Comparison of ENCODE assay signal across 20 mouse cellular contexts in genomic region chr10:20595107-20595810, GRCm38 (mm10).
DNase-seq lines count a peak whose midpoint lies in the region; ATAC-seq lines count a peak whose summit lies in the region.
"Had no signal": no experiment of that assay in that cellular context is flagged by ENCODE, and none has a peak within 500 bp of the region (broad histone marks: within the 10 kb centered on the region; RNA-seq: fewer than 3 reads in every experiment).

No protein-coding gene starts in this region.

- H3K36me3 ChIP-seq in midbrain, embryonic 15.5 days (replicated peaks) = no peaks in the 10 kb centered on the region
- H3K36me3 ChIP-seq: intestine, embryonic 15.5 days; limb, embryonic 13.5 days; lung, embryonic 15.5 days; midbrain, embryonic 12.5 days had no signal

- H3K4me1 ChIP-seq in midbrain, embryonic 15.5 days = no peaks in the 10 kb centered on the region
- H3K4me1 ChIP-seq: forebrain, embryonic 13.5 days; intestine, embryonic 15.5 days; midbrain, embryonic 12.5 days had no signal

- H3K4me2 ChIP-seq in midbrain, embryonic 15.5 days = no peak overlapping the region
- H3K4me2 ChIP-seq: forebrain, embryonic 13.5 days; hindbrain, embryonic 14.5 days; intestine, embryonic 15.5 days; limb, embryonic 13.5 days; lung, embryonic 15.5 days; midbrain, embryonic 12.5 days had no signal

- no peak for ATAC-seq in midbrain, embryonic 15.5 days (replicated peaks)
- ATAC-seq: forebrain, embryonic 13.5 days; intestine, embryonic 15.5 days had no signal

- WGBS in midbrain, embryonic 15.5 days = 75% methylated on average over 5 of the region's 5 CpGs

- peak; percentile 36 for DNase-seq in adrenal gland, adult 2 months
- no peak for DNase-seq in adrenal gland, adult 18-20 months (ENCODE audit: low spot score in 2 of 2)
- DNase-seq in kidney, postnatal 25 days = peak; percentile 21 to 49
- DNase-seq in kidney, postnatal 4 days = no peak
- peak; percentile 69 for DNase-seq in 416B (ENCODE audit: low read depth)
- DNase-seq in lung, postnatal 4 days = peak; percentile 12 to 27
- no peak for DNase-seq in spleen, adult 12 weeks (ENCODE audit: low spot score)
- DNase-seq: cerebellum, postnatal 14 days; gastrocnemius, postnatal 14 days; heart, postnatal 14 days; right cerebral cortex, postnatal 14 days had no signal

- no peaks in the 10 kb centered on the region for H3K9me3 ChIP-seq in midbrain, embryonic 15.5 days
- H3K9me3 ChIP-seq: forebrain, embryonic 13.5 days; intestine, embryonic 15.5 days; limb, embryonic 13.5 days; lung, embryonic 15.5 days; midbrain, embryonic 12.5 days had no signal

- H3K27me3 ChIP-seq in midbrain, embryonic 15.5 days (replicated peaks) = no peaks in the 10 kb centered on the region
- H3K27me3 ChIP-seq: CH12.LX; forebrain, embryonic 13.5 days; intestine, embryonic 15.5 days; lung, embryonic 15.5 days; midbrain, embryonic 12.5 days had no signal

- H3K9ac ChIP-seq in midbrain, embryonic 15.5 days = no peak overlapping the region
- H3K9ac ChIP-seq: forebrain, embryonic 13.5 days; hindbrain, embryonic 14.5 days; intestine, embryonic 15.5 days; limb, embryonic 13.5 days; lung, embryonic 15.5 days; midbrain, embryonic 12.5 days had no signal

- no peak overlapping the region for H3K27ac ChIP-seq in midbrain, embryonic 15.5 days
- H3K27ac ChIP-seq: forebrain, embryonic 13.5 days; hindbrain, embryonic 14.5 days; intestine, embryonic 15.5 days; limb, embryonic 13.5 days; lung, embryonic 15.5 days; midbrain, embryonic 12.5 days; stomach, postnatal 0 days had no signal

- H3K4me3 ChIP-seq in midbrain, embryonic 15.5 days = no peak overlapping the region
- H3K4me3 ChIP-seq: forebrain, embryonic 13.5 days; intestine, embryonic 15.5 days; limb, embryonic 13.5 days; lung, embryonic 15.5 days; midbrain, embryonic 12.5 days had no signal

Comparison
In these comparisons a context has a peak if more than half of its experiments do, and no peak if none do; other contexts are left out.
1. DNase-seq: peak in adrenal gland, adult 2 months (single experiment), kidney, postnatal 25 days (2 of 2), 416B (single experiment) and lung, postnatal 4 days (2 of 2); none in adrenal gland, adult 18-20 months (0 of 2), kidney, postnatal 4 days (0 of 2) and spleen, adult 12 weeks (single experiment).